Mouse (Mus musculus): Measurements from ENCODE around the gene Astn2.

DNA sequence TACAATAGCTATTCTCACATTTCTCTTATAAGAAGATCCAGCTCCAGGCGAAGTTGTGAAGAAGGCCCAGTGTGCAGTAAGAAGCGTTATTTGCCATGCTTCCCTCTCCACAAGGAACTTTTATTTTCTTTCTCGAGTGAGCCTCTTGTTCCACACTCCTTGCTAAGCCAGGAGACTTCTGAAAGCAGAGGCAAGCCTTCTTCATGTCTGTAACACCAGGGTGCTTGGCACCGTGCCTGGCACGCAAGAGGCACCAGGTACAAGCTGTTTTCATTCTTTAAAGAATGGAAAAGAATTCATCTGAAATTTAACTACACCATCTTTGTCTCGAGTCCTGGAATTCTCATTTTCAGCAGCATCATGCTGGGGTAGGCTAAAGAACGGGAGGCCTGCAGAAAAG, 496.8 kb downstream of the Astn2 start:
- TF ChIP-seq POLR2A (IDR thresholded peaks at IDR 0.05; ENCODE audit: extremely low read depth, insufficient read depth, low read length) (no peak), CTCF (IDR thresholded peaks at IDR 0.05; ENCODE audit: low read depth, low read length) (no peak)

Data from liver, adult 2 months (tissue).